Mouse (Mus musculus): ENCODE measurements around the gene Fos. TPM values are rescaled to one million over a fixed set of nuclear protein-coding genes. Genes with fewer than 3 reads are reported as not detected.
A peak's percentile ranks its signal among the peaks of the same experiment; 100 is the strongest.

Fos gene
- polyA plus RNA-seq, 1 experiment from 2014 or later = 3.8 TPM

GRCm38 (mm10) chr12:85478696-85479095, 5.0 kb downstream of the Fos start:
- no peak for ATAC-seq (replicated peaks; ENCODE audit: low FRiP score)
- no peaks in the 10 kb centered on the region for H3K9me3 ChIP-seq (replicated peaks)
- H3K4me1 ChIP-seq = peaks cover 23% of the 10 kb centered on the region
- no peak overlapping the region for H3K27ac ChIP-seq
- no peak overlapping the region for H3K4me3 ChIP-seq (replicated peaks)
- no peak overlapping the region for H3K4me2 ChIP-seq
- 66% methylated on average over 7 of the region's 7 CpGs for WGBS
- no peak overlapping the region for H3K9ac ChIP-seq
- H3K27me3 ChIP-seq = peaks cover 44% of the 10 kb centered on the region
- H3K36me3 ChIP-seq = no peaks in the 10 kb centered on the region

- no peak for ATAC-seq (replicated peaks; ENCODE audit: low FRiP score)
- Histone ChIP-seq H3K27me3 (peaks cover 43% of the 10 kb centered on the region), H3K4me1 (peaks cover 19% of the 10 kb centered on the region), H3K36me3 (no peaks in the 10 kb centered on the region), H3K9me3 (replicated peaks) (no peaks in the 10 kb centered on the region), H3K4me2 (no peak overlapping the region), H3K27ac (no peak overlapping the region), H3K4me3 (replicated peaks) (no peak overlapping the region), H3K9ac (no peak overlapping the region)
- WGBS = 29% methylated on average over 3 of the region's 3 CpGs
These were observed 5.5 kb downstream of the Fos start for GRCm38 (mm10) chr12:85479190-85479589.

DNA sequence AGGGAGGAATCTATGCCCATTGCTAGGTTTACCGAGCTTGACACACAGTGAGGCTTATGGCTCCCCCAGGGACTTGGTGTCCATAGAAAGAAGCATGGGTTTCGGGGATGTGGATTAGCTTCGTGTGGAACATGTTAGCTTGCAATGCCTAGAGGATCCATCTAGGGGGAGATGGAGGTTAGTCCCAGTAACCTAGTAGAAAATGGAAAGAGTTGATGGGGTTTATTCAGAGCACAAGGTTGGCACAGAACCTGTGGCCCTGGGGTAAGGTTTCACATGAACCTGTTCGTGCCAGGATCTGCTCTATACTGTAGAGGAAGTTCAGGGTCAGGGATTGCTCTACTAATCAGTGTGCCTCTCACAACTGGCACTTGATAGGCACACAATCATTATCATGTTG, 9.5 kb downstream of the Fos start:
- Histone ChIP-seq H3K9ac (no peak overlapping the region), H3K36me3 (no peaks in the 10 kb centered on the region), H3K4me3 (replicated peaks) (no peak overlapping the region), H3K27me3 (0 out of 2 replicates have a peak, but pooled peaks cover 13% of the 10 kb centered on the region), H3K27ac (no peak overlapping the region), H3K4me2 (no peak overlapping the region), H3K4me1 (peaks cover 24% of the 10 kb centered on the region), H3K9me3 (replicated peaks) (no peaks in the 10 kb centered on the region)
- no peak for ATAC-seq (replicated peaks; ENCODE audit: low FRiP score)
- 29% methylated on average over 4 of the region's 4 CpGs for WGBS

DNA sequence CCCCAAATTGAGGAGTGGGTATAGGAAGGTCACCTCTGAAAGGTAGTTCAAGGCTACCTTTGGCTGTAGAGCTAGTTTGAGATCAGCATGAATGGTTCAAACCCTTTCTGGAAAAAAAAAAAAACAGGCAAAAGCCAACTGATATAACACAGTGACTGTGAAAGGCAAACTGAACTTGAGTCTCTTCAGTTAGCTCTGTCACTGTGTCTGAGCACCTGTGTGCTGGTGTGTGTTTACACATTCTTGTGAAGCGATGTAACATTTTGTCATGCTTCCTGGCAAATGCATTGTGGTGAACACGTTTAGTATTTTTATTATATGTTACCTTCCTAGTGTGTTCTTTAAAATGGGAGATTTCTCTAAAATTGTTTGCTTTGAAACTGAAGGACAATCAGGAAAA, 11.0 kb downstream of the Fos start:
- Histone ChIP-seq H3K36me3 (no peaks in the 10 kb centered on the region), H3K4me2 (no peak overlapping the region), H3K27me3 (0 out of 2 replicates have a peak, but pooled peaks cover 8% of the 10 kb centered on the region), H3K4me1 (peaks cover 24% of the 10 kb centered on the region), H3K4me3 (replicated peaks) (no peak overlapping the region), H3K9ac (no peak overlapping the region), H3K9me3 (replicated peaks) (no peaks in the 10 kb centered on the region), H3K27ac (no peak overlapping the region)
- 78% methylated on average over 2 of the region's 2 CpGs for WGBS
- ATAC-seq (replicated peaks; ENCODE audit: low FRiP score) = no peak

DNA sequence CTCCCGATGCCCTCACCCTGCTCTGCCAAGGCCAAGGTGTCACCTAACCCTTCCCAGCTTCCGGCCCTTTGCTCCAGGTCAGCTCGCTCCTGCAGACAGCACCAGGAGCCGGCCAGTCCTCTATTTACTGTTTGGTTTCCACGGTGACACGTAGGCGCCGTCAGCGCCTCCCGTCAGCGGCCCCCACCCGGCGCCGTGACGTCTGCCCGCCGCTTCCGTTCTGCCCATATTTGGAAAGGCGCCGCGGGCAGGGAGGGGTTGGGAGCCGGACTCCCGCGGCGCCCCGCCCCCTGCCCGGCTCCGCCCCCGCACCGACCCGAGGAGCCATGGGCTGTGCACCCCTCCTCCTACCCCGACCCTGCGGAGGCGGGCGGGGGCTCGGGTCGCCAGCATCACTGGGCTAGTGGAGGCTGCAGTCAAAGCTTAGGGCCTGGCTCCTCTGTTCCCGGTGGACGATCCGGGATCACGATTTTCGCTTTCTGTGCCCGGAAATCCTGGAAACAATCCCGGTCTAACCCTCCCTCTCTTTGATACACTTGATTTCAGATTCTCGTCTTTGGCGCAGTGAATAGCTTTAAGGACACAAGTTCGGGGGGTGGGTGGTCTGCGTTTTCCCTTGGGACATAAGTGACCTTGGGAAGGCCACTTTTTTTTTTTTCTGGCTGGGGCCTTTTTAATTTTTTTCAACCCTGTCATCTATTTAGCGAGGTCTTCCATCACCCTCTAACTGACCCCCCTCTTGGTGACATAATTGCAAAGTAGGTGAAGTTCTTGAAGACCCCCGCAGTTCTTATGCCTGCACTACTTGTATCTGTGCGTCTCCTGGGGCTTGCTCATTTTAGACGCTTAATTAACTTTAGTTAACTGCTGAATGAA, 12.4 kb downstream of the Fos start:
- H3K4me1 ChIP-seq = peaks cover 24% of the 10 kb centered on the region
- H3K36me3 ChIP-seq = no peaks in the 10 kb centered on the region
- 0 out of 2 replicates have a peak, but pooled peaks cover 2% of the 10 kb centered on the region for H3K27me3 ChIP-seq
- H3K9ac ChIP-seq = peak overlapping the region; percentile 40
- peak overlapping the region; percentile 59 for H3K4me3 ChIP-seq (replicated peaks)
- no peaks in the 10 kb centered on the region for H3K9me3 ChIP-seq (replicated peaks)
- peak; percentile 96 for ATAC-seq (replicated peaks; ENCODE audit: low FRiP score)
- WGBS = under 1% methylated on average over 50 of the region's 52 CpGs
- peak overlapping the region; percentile 63 for H3K27ac ChIP-seq
- H3K4me2 ChIP-seq = peak overlapping the region; percentile 84

DNA sequence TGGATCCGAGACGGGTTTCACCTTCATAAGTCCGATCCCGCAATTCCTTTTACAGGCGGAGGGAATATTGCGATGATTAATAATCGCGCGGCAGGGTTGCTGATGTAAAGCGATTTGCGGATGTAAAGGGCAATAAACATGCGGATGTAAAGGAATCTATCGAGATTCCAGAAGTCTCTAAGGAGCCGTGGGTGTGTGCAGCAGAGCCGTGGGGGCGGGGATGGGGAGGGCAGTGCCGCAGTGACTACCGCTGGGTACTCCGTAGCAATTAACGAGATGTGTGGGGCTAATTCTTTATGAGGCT, 13.0 kb downstream of the Fos start:
- Histone ChIP-seq H3K4me2 (peak overlapping the region; percentile 84), H3K27ac (peak overlapping the region; percentile 63; the same call in 1 of the 2 replicates), H3K36me3 (no peaks in the 10 kb centered on the region), H3K4me1 (peaks cover 25% of the 10 kb centered on the region), H3K4me3 (replicated peaks) (peak overlapping the region; percentile 59), H3K9me3 (replicated peaks) (no peaks in the 10 kb centered on the region), H3K27me3 (no peaks in the 10 kb centered on the region), H3K9ac (peak overlapping the region; percentile 40)
- no peak for ATAC-seq (replicated peaks; ENCODE audit: low FRiP score)
- WGBS = under 1% methylated on average over 20 of the region's 20 CpGs

GRCm38 (mm10) chr12:85487545-85488141, 14.0 kb downstream of the Fos start:
- Histone ChIP-seq H3K4me1 (peaks cover 28% of the 10 kb centered on the region), H3K9me3 (replicated peaks) (no peaks in the 10 kb centered on the region), H3K36me3 (no peaks in the 10 kb centered on the region), H3K4me2 (peak overlapping the region; percentile 84), H3K27ac (0 out of 2 replicates have a peak overlapping the region, but pooled peaks have one; percentile 19), H3K4me3 (replicated peaks) (peak overlapping the region; percentile 59), H3K27me3 (no peaks in the 10 kb centered on the region), H3K9ac (peak overlapping the region; percentile 5; the same call in 1 of the 2 replicates)
- under 1% methylated on average over 12 of the region's 12 CpGs for WGBS
- ATAC-seq (replicated peaks; ENCODE audit: low FRiP score) = no peak

DNA sequence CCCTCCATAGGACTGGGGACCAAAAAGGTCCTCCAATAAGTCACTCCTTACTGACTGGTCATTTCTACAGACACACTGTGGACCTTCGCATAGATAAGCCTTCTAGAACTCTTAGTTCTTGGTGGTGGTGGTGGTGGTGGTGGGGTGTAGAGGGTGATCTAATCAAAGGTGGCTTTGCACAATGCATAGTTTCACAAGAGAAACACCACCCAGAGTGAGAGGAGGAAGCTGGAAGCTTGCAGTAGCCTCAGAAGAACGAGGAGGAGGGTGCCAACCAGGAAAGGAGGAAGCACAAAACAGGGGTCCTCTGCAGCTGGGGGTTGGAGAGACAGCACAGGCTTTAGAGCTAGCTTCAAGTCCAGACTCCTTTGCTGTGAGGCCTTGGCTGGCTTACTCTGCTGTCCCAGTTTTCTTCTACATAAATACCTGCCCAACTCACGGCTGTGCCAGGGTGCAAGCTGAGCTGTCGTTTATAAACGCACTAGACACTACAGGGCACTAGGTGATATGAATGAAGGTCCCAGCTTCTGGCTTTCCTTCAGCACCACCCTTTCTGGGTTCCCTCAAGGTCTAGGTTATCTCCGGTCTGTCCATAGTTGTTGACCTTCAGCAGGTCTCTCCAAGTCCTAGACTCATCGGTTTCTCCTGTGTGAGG, 15.7 kb downstream of the Fos start:
- H3K9me3 ChIP-seq (replicated peaks) = no peaks in the 10 kb centered on the region
- WGBS = 87% methylated on average over 7 of the region's 7 CpGs
- H3K27ac ChIP-seq = no peak overlapping the region
- H3K9ac ChIP-seq = no peak overlapping the region
- no peak overlapping the region for H3K4me2 ChIP-seq
- no peaks in the 10 kb centered on the region for H3K27me3 ChIP-seq
- H3K4me3 ChIP-seq (replicated peaks) = no peak overlapping the region
- peaks cover 28% of the 10 kb centered on the region for H3K4me1 ChIP-seq
- ATAC-seq (replicated peaks; ENCODE audit: low FRiP score) = no peak
- H3K36me3 ChIP-seq = no peaks in the 10 kb centered on the region

GRCm38 (mm10) chr12:85490096-85490820, 16.6 kb downstream of the Fos start:
- no peaks in the 10 kb centered on the region for H3K36me3 ChIP-seq
- no peaks in the 10 kb centered on the region for H3K9me3 ChIP-seq (replicated peaks)
- no peak overlapping the region for H3K4me2 ChIP-seq
- no peaks in the 10 kb centered on the region for H3K27me3 ChIP-seq
- H3K9ac ChIP-seq = no peak overlapping the region
- no peak overlapping the region for H3K27ac ChIP-seq
- no peak overlapping the region for H3K4me3 ChIP-seq (replicated peaks)
- H3K4me1 ChIP-seq = peaks cover 25% of the 10 kb centered on the region
- ATAC-seq (replicated peaks; ENCODE audit: low FRiP score) = no peak
- WGBS = 65% methylated on average over 10 of the region's 10 CpGs

GRCm38 (mm10) chr12:85490991-85491390, 17.3 kb downstream of the Fos start:
- Histone ChIP-seq H3K4me3 (replicated peaks) (no peak overlapping the region), H3K4me1 (peaks cover 21% of the 10 kb centered on the region), H3K4me2 (no peak overlapping the region), H3K36me3 (no peaks in the 10 kb centered on the region), H3K27ac (no peak overlapping the region), H3K27me3 (no peaks in the 10 kb centered on the region), H3K9ac (no peak overlapping the region), H3K9me3 (replicated peaks) (no peaks in the 10 kb centered on the region)
- WGBS = 74% methylated on average over 1 of the region's 1 CpGs
- no peak for ATAC-seq (replicated peaks; ENCODE audit: low FRiP score)

- WGBS = 20% methylated on average over 16 of the region's 16 CpGs
- H3K27me3 ChIP-seq = no peaks in the 10 kb centered on the region
- peak overlapping the region; percentile 46 for H3K4me2 ChIP-seq
- peak overlapping the region; percentile 14; the same call in 1 of the 2 replicates for H3K4me3 ChIP-seq (replicated peaks)
- no peak overlapping the region for H3K27ac ChIP-seq
- H3K4me1 ChIP-seq = peaks cover 12% of the 10 kb centered on the region
- H3K36me3 ChIP-seq = no peaks in the 10 kb centered on the region
- no peaks in the 10 kb centered on the region for H3K9me3 ChIP-seq (replicated peaks)
- no peak overlapping the region for H3K9ac ChIP-seq
- ATAC-seq (replicated peaks; ENCODE audit: low FRiP score) = peak; percentile 66
These were observed 18.5 kb downstream of the Fos start for GRCm38 (mm10) chr12:85492084-85492645.

Measured in kidney, embryonic 15.5 days (tissue).